Mouse (Mus musculus): ENCODE data around the gene Dbi. TPM values are rescaled to one million over a fixed set of nuclear protein-coding genes. Genes with fewer than 3 reads are reported as not detected.
"Not testable (repeated sequence)": the region's sequence is repeated elsewhere in the genome, so short reads cannot be mapped to it uniquely, and the experiment has no call there.

Dbi gene
- polyA plus RNA-seq, 1 experiment from 2014 or later: 1,470 TPM

GRCm38 (mm10) chr1:120098327-120098726, 22.6 kb downstream of the Dbi start:
- Histone ChIP-seq H3K4me2 (ENCODE audit: low read length) (no peak overlapping the region), H3K9ac (ENCODE audit: low read length) (no peak overlapping the region)
- ATAC-seq: no peak

GRCm38 (mm10) chr1:120094920-120095319, 26.0 kb downstream of the Dbi start:
- H3K4me3 ChIP-seq (ENCODE audit: low read depth, low read length): no peak overlapping the region
- 0 out of 2 replicates have a peak, but pooled peaks cover 3% of the 10 kb centered on the region for H3K9me3 ChIP-seq (replicated peaks; ENCODE audit: control insufficient read depth, low read length)
- no peaks in the 10 kb centered on the region for H3K4me1 ChIP-seq (ENCODE audit: control insufficient read depth, insufficient read depth, low read length)
- H3K9ac ChIP-seq (ENCODE audit: low read length): no peak overlapping the region
- H3K27ac ChIP-seq (ENCODE audit: low read depth, low read length): no peak overlapping the region
- H3K36me3 ChIP-seq (ENCODE audit: control insufficient read depth, insufficient read depth, low read length): no peaks in the 10 kb centered on the region
- WGBS: 65% methylated on average over 3 of the region's 3 CpGs
- H3K4me2 ChIP-seq (ENCODE audit: low read length): no peak overlapping the region
- ATAC-seq (no peak), DNase-seq (ENCODE audit: low spot score) (no peak)
- H3K27me3 ChIP-seq (replicated peaks; ENCODE audit: control insufficient read depth, insufficient read depth, low read length): no peaks in the 10 kb centered on the region

More at GRCm38 (mm10) chr1:120098327-120098726, 22.6 kb downstream of the Dbi start:
- H3K4me3 ChIP-seq (ENCODE audit: low read depth, low read length): no peak overlapping the region
- WGBS: 15% methylated on average over 7 of the region's 7 CpGs
- no peaks in the 10 kb centered on the region for H3K9me3 ChIP-seq (replicated peaks; ENCODE audit: control insufficient read depth, low read length)
- peak; percentile 67 for DNase-seq (ENCODE audit: low spot score)
- no peak overlapping the region for H3K27ac ChIP-seq (ENCODE audit: low read depth, low read length)
- no peaks in the 10 kb centered on the region for H3K4me1 ChIP-seq (ENCODE audit: control insufficient read depth, insufficient read depth, low read length)
- no peaks in the 10 kb centered on the region for H3K36me3 ChIP-seq (ENCODE audit: control insufficient read depth, insufficient read depth, low read length)
- H3K27me3 ChIP-seq (replicated peaks; ENCODE audit: control insufficient read depth, insufficient read depth, low read length): no peaks in the 10 kb centered on the region

- not testable (repeated sequence) for H3K9ac ChIP-seq (ENCODE audit: low read length); H3K4me3 ChIP-seq (ENCODE audit: low read depth, low read length); H3K4me2 ChIP-seq (ENCODE audit: low read length); H3K9me3 ChIP-seq (replicated peaks; ENCODE audit: control insufficient read depth, low read length); H3K27ac ChIP-seq (ENCODE audit: low read depth, low read length); H3K36me3 ChIP-seq (ENCODE audit: control insufficient read depth, insufficient read depth, low read length); H3K4me1 ChIP-seq (ENCODE audit: control insufficient read depth, insufficient read depth, low read length); H3K27me3 ChIP-seq (replicated peaks; ENCODE audit: control insufficient read depth, insufficient read depth, low read length)
- DNase-seq (ENCODE audit: low spot score) (peak; percentile 85), ATAC-seq (peak; percentile 65)
- 55% methylated on average over 11 of the region's 14 CpGs for WGBS
Observed at GRCm38 (mm10) chr1:120093482-120094134, 27.3 kb downstream of the Dbi start.

DNA sequence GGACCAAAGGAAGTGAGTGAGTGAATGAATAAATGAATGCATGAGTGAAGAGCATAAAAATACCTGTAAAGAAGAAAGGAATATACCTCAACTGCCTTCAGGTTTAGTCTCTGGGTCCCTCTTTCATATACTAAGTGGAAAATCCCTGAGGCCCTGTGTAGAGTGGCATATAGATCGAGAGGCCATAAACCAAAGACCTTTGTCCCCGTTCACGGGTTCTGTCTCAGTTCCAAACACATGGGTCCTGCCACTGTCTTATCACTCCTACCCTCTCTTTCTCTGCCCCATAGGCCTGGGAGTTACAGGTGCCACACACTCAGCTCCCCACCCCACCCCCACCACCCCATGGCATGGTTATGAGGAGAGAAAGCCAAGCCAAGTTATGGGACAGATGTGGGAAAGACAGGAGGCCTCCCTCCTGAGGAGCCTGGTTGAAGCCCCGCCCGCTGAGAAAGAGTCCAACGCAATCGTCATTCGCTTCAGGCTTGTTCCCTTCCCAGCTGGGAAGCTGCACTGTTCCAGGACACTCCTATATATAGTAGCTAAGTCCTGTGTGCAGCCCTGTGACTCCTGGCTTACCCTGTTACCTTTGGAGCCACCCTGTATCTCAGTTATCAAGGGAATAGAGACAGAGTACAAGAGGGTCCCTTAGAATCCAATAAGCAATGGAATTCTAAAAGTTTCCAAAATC, 29.9 kb downstream of the Dbi start:
- Histone ChIP-seq H3K4me3 (ENCODE audit: low read depth, low read length) (no peak overlapping the region), H3K4me1 (ENCODE audit: control insufficient read depth, insufficient read depth, low read length) (no peaks in the 10 kb centered on the region), H3K9ac (ENCODE audit: low read length) (no peak overlapping the region), H3K9me3 (replicated peaks; ENCODE audit: control insufficient read depth, low read length) (0 out of 2 replicates have a peak, but pooled peaks cover 3% of the 10 kb centered on the region), H3K4me2 (ENCODE audit: low read length) (no peak overlapping the region), H3K27me3 (replicated peaks; ENCODE audit: control insufficient read depth, insufficient read depth, low read length) (no peaks in the 10 kb centered on the region), H3K36me3 (ENCODE audit: control insufficient read depth, insufficient read depth, low read length) (no peaks in the 10 kb centered on the region), H3K27ac (ENCODE audit: low read depth, low read length) (no peak overlapping the region)
- ATAC-seq (no peak), DNase-seq (ENCODE audit: low spot score) (no peak)
- WGBS: 89% methylated on average over 8 of the region's 8 CpGs

DNA sequence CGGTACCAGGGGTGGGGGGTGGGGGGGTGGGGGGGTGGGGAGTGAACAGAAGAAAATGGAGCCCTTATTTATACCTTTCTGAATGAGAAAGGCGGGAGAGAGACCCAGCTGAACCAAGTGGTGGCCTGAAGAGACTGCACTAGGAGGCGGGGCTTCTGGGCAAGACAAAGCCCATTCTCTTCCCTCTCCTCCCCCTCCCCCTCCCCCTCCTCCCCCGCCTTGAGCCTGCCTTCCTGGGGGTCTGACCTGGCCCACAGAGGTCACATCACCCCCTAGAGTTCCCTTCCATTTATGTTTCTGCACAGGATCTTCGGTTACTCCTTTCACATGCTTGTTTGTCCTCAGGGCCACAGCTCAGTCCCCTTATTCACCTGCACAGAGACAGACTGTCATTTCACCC, 31.7 kb downstream of the Dbi start:
- no peak for ATAC-seq
- no peaks in the 10 kb centered on the region for H3K27me3 ChIP-seq (replicated peaks; ENCODE audit: control insufficient read depth, insufficient read depth, low read length)
- H3K36me3 ChIP-seq (ENCODE audit: control insufficient read depth, insufficient read depth, low read length): no peaks in the 10 kb centered on the region
- H3K9me3 ChIP-seq (replicated peaks; ENCODE audit: control insufficient read depth, low read length): 0 out of 2 replicates have a peak, but pooled peaks cover 3% of the 10 kb centered on the region
- no peak overlapping the region for H3K4me2 ChIP-seq (ENCODE audit: low read length)
- no peak overlapping the region for H3K9ac ChIP-seq (ENCODE audit: low read length)
- no peak overlapping the region for H3K4me3 ChIP-seq (ENCODE audit: low read depth, low read length)
- no peaks in the 10 kb centered on the region for H3K4me1 ChIP-seq (ENCODE audit: control insufficient read depth, insufficient read depth, low read length)
- DNase-seq (ENCODE audit: low spot score): no peak
- no peak overlapping the region for H3K27ac ChIP-seq (ENCODE audit: low read depth, low read length)
- 7% methylated on average over 4 of the region's 5 CpGs for WGBS

DNA sequence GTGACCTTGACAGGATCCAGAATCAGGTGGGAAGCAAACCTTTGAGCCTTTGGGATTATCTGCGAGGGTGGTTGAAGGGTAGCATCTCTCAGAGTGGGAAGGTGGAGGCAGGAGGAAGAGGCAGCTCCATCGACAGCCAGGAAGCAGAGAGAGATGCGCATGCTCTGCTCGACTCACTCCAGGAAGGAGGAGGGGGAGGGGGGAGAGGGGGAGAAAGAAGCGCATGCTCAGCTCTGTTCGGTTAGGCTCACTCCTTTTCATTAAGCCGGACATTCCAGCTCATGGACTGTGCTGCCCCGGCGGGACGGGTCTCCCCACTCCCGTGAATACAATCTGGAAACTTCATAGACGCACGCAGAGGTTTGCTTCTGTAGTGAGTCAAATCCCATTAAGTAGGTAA, 34.2 kb downstream of the Dbi start:
- ATAC-seq (no peak), DNase-seq (ENCODE audit: low spot score) (no peak)
- no peaks in the 10 kb centered on the region for H3K27me3 ChIP-seq (replicated peaks; ENCODE audit: control insufficient read depth, insufficient read depth, low read length)
- no peak overlapping the region for H3K4me3 ChIP-seq (ENCODE audit: low read depth, low read length)
- no peaks in the 10 kb centered on the region for H3K4me1 ChIP-seq (ENCODE audit: control insufficient read depth, insufficient read depth, low read length)
- no peaks in the 10 kb centered on the region for H3K36me3 ChIP-seq (ENCODE audit: control insufficient read depth, insufficient read depth, low read length)
- 60% methylated on average over 13 of the region's 13 CpGs for WGBS
- H3K27ac ChIP-seq (ENCODE audit: low read depth, low read length): no peak overlapping the region
- H3K9me3 ChIP-seq (replicated peaks; ENCODE audit: control insufficient read depth, low read length): no peaks in the 10 kb centered on the region
- no peak overlapping the region for H3K9ac ChIP-seq (ENCODE audit: low read length)
- H3K4me2 ChIP-seq (ENCODE audit: low read length): no peak overlapping the region

- Histone ChIP-seq H3K9ac (ENCODE audit: low read length) (no peak overlapping the region), H3K27ac (ENCODE audit: low read depth, low read length) (no peak overlapping the region), H3K4me2 (ENCODE audit: low read length) (no peak overlapping the region), H3K9me3 (replicated peaks; ENCODE audit: control insufficient read depth, low read length) (no peaks in the 10 kb centered on the region), H3K4me3 (ENCODE audit: low read depth, low read length) (no peak overlapping the region), H3K27me3 (replicated peaks; ENCODE audit: control insufficient read depth, insufficient read depth, low read length) (no peaks in the 10 kb centered on the region), H3K4me1 (ENCODE audit: control insufficient read depth, insufficient read depth, low read length) (no peaks in the 10 kb centered on the region), H3K36me3 (ENCODE audit: control insufficient read depth, insufficient read depth, low read length) (no peaks in the 10 kb centered on the region)
- WGBS: 63% methylated on average over 3 of the region's 3 CpGs
- ATAC-seq (no peak), DNase-seq (ENCODE audit: low spot score) (no peak)
Observed at GRCm38 (mm10) chr1:120085696-120086095, 35.2 kb downstream of the Dbi start.

DNA sequence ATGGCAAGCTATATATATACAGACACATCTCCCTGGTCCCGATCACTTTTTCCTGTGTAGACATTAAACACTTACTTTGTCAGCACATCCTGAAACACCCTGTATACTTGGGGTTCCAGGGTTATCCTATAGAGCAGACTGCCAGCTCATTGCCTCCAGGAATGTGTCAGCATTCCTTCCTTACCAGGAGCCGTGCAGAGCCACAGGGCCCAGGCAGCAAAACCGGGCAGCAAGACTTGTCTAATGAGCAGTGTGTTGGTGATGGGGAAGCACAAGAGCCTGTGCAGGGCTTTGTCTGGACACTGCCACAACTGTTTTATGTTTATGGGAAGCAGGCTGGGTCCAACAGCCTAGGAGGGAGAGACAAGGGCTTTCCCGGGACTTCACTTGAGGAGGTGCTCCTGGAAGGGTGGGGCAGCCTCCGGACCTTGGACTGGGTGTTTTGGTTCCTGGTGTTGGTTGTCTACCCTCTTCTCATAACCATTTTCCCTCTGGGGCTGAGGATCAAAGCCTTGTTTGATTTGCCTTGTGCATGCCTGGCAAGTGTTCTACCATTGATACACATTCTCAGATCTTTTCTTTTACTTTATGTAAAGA, 36.9 kb downstream of the Dbi start:
- H3K27me3 ChIP-seq (replicated peaks; ENCODE audit: control insufficient read depth, insufficient read depth, low read length): no peaks in the 10 kb centered on the region
- H3K9ac ChIP-seq (ENCODE audit: low read length): no peak overlapping the region
- H3K27ac ChIP-seq (ENCODE audit: low read depth, low read length): no peak overlapping the region
- H3K36me3 ChIP-seq (ENCODE audit: control insufficient read depth, insufficient read depth, low read length): no peaks in the 10 kb centered on the region
- H3K9me3 ChIP-seq (replicated peaks; ENCODE audit: control insufficient read depth, low read length): no peaks in the 10 kb centered on the region
- no peak overlapping the region for H3K4me3 ChIP-seq (ENCODE audit: low read depth, low read length)
- ATAC-seq (no peak), DNase-seq (ENCODE audit: low spot score) (no peak)
- H3K4me2 ChIP-seq (ENCODE audit: low read length): no peak overlapping the region
- H3K4me1 ChIP-seq (ENCODE audit: control insufficient read depth, insufficient read depth, low read length): no peaks in the 10 kb centered on the region
- 57% methylated on average over 5 of the region's 5 CpGs for WGBS

Measured in forebrain, embryonic 14.5 days (tissue).